Mouse (Mus musculus): ENCODE data around the gene AC124108.1.

The AC124108.1 gene

DNA sequence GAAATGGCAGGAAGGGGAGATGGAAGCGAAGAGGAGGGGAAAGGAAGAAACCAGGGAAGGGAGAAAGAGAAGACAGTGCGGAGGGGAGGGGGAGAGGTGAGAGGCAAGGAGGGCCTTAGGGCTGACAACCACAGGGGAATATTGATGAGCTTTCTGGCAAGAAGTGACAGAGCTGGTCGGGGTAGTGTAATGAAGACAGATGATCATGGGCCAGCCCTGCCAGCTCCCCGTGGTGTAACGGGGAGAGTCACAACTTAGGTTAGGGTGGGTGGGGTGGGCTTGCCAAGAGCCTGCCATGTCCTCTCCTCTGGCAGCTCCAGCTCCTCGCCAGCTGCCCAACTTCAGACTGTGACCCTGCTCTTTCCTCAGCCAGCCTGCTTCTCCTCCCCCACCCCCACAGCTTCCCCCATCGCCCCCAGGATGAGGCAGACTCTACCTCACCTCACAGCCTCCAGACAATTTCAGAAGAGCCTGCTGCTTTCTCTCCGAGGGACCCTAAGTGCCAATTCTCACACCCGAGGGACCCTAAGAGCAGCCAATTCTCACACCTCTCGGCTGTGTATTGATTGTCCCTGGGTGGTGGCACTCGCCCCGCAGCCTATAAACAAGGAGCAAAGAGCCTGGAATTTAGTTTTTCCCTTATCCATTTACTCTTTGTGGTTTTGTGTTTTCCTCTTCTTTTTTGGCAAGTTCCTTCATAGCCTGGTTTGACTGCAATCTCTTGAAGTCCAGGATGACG, 26.3 kb upstream of the AC124108.1 start:
- no peak for DNase-seq (ENCODE audit: low spot score in 2 of 2)

DNA sequence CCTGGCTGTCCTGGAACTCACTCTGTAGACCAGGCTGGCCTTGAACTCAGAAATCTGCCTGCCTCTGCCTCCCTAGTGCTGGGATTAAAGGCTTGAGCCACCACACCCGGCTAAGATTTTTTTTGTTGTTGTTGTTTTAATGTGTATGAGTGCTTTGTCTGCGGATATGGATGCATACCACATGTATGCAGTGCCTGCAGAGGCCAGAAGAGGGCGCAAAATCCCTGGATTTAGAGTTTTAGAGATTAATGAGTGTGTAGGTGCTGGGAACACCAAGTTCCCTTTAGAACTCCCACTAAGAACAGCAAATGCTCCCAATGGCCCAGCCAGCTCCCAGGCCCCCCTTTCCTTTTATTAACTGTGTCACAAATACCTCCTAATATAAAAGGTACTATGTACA, 25.4 kb upstream of the AC124108.1 start:
- DNase-seq (ENCODE audit: low spot score in 2 of 2), result no peak

DNA sequence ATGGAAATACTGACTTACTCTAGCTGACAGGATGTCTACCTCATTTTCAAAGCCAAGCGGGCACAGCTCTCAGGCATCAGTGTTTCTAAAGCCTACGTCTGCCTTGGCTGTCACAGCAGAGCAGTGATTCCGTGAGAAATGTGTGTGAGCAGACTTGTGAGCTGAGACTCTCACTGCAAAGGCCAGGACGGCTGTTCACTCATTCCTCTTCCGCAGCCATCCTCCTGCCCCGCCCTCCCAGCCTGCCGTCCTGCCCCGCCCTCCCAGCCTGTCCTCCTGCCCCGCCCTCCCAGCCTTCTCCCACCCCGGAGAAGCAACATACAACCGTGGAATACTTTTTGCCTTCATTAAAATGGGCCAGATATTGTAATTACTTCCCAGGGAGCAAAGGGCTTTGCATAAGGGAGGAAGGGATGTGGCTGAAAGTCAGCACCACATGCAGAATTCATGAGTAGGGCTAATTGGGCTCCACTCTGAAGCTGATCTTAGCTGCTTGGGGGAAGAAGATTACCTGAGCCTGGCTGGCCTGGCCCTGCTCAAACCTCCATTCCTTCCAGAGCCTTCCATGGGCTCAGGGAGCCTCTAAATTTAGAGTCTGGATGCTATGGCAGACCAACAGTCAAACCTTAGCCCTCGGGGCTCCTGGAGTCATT, 23.0 kb upstream of the AC124108.1 start:
- DNase-seq (ENCODE audit: low spot score in 2 of 2), result no peak

DNA sequence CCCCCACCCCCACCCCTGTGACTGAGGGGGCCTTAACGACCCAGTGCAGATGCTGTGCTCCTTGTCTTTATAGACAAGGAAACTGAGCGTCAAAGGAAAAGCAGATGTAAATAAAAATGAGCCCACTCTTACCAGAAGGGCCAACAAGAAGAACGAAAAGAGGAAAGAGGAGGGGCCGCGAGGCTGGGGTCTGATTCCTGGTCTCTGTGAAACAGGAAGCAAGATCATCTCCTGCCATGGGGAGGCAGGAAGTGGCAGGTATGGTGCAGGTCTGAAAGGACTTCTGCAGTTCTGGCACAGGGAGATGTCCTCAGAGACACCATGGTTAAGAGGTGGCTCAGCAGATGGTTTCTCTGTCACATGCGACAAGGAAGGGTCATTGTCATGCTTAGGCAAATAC, 20.6 kb upstream of the AC124108.1 start:
- no peak for DNase-seq (ENCODE audit: low spot score in 2 of 2)

DNA sequence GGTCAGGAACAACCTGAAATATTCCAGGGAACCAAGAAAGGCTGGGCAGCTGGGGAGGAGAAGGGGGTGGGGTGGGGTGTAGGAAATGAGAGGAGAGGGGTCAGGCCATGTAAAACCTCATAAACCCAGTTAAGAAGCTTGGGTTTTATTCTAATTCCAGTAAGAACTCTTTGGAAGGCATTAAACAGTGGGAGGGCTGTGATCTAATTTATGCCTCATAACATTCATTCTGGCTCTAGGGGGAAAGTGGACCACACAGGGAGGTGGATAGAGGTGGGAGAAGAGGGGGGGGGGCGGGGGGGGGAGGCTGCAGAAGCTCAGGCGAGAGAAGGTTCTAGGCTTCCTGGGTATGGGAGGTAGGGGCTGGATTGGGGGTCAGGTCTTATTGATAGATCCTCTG, 19.6 kb upstream of the AC124108.1 start:
- DNase-seq (ENCODE audit: low spot score in 2 of 2), result no peak

DNA sequence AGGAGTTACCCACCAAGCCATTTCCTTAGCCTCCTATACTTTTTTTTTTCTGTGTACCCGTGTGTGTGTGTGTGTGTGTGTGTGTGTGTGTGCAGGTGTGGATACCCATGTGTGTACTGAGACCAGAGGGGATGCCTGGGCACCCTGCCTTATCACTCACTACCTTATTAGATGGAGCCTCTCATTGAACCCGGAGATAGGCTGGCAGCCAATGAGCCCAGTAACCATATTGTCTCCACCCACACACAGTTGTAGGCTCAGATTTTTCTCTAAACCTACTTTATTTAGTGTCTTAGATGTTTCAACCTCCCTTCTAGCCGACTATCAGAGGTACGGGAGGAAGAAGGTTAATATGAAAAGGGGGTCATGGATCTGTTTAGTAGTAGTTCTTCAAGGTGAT, 5.0 kb upstream of the AC124108.1 start:
- no peak for DNase-seq (ENCODE audit: low spot score in 2 of 2)

DNA sequence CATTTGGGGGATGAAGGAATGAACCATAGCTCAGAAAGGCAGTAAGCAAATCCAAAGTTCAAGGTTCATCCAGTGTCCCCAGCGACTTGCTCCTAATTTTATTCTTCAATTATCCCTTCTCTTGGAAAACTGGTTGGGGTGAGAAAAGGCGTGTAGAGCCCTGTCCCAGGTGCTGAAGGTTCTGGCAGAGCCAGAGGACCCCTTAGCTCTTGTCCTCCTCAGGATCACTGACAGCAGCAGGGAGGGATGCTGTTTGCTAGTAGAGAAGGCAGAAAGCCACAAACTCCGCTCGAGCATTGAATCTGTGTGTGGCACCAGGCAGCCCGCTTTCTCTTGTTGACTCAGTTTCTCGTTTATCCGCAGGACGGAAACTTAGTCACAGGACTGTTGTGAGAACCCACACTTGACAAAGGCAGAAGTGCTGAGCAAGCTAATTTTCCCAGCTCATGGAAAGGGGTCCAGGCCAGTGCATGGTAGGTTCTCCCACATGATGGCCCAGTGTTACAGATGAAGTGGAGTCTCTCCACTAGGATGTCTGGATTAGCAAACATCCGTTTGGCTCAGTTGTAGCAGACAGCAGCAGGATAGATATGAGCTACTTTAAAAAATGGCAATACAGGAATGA, 2.7 kb upstream of the AC124108.1 start:
- DNase-seq (ENCODE audit: low spot score in 2 of 2), result no peak

DNA sequence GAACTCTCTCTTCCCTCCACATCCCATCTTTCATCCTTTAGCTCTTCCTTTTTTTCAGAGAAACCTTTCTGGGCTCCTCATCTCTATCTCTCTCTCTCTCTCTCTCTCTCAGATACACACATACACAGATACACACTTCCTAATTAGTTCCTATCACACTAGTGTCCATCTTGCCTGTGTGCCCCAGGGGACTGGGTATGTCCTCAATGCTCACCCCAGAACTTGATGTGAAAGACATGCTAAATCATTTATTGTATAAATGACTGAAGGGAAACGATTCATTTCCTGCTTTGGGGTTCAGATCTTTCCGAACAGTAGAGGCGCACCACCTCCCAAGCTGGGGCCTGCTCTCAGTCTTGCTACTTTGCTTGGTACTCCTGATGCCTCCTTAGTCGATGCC, 2.0 kb upstream of the AC124108.1 start:
- no peak for DNase-seq (ENCODE audit: low spot score in 2 of 2)

DNA sequence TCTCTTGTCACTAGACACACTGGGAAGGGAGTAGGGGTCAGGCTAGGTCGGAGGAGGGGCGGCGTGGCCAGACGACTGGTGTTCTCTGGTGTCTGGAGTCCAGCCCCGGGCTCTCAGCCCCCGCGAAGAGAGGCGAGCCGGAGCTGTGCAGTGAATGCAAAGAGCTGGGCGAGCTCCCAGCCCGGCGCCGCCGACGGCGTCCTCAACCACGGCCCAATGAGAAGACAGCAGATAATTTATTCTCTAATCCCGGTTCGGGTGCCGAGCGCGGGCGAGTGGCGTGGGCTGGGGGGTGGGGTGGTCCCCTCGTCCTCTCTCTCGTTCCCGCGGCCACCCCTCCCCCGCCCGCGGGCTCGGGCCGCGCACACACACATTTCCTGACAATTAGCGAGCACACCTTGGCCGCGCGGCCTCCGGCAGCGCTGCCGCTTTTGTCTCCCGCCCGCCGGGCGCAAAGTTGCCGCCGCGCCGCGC, 1.2 kb upstream of the AC124108.1 start:
- no peak for DNase-seq (ENCODE audit: low spot score in 2 of 2)

DNA sequence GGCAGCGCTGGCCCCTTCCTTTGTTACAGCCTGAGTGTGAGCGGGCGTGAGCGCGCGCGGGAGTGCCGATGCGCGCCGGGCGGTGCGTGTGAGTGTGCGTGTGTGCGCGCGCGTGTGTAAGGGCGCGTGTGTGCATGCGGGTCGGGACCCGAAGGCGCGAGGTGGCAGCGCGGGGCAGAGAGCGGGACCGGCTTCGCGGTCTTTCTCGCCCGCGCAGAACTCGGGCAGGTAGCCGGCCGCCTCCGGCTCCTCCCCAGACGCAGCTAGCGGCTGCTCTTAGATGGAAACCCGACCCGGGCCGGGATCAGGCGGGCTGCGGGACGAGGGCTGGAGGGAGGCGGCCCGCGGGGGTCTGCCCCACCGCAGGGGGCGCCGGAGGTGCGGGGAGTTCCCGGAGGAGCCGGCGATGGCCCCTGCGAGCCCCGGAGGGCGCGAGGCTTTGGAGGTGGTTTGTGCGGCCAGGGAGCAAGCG, 600 bp upstream of the AC124108.1 start:
- no peak for DNase-seq (ENCODE audit: low spot score in 2 of 2)

DNA sequence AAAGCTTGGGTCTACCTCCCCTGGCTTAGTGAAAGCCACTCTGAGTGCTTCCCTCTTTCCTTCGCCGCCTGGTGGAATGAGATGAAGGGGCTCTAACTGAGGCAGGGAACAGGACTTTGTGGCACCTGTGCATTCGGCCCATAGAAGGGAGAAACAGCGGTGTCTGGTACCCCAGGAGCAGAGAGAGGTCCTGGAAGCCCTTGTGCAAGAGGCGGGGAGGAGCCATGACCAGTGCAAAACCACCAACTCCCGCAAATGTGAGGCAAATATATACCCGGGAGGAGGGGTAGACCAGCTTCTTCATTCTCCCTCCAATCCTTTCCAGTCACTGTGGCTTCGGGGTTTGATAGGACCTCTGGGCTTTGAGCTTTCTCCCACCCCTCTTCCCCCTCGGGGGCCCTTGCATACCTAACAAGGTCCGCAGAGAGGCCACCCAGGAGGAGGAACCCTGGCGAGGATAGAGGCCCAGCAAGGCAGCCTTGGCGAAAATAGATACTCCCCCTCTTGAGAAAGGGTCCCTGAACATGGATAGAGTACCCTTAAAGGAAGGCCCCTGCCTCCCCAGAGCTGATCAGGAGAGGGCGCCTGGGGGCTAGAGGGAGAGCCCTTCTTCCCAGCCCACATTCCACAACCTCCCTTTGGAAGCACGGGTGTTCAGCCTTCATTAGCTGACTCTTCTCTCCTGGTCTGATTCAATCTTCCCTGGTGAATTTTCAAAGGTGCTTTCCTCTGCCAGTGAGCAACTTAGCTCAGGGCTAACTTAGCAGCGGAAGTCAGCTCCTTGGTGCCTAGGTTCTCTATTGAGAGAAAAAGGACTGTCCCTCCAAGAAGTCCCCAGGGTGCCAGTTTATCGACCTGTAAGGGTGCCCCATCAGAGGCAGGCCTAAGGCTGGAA, 776 bp downstream of the AC124108.1 start:
- DNase-seq (ENCODE audit: low spot score in 2 of 2), result no peak

DNA sequence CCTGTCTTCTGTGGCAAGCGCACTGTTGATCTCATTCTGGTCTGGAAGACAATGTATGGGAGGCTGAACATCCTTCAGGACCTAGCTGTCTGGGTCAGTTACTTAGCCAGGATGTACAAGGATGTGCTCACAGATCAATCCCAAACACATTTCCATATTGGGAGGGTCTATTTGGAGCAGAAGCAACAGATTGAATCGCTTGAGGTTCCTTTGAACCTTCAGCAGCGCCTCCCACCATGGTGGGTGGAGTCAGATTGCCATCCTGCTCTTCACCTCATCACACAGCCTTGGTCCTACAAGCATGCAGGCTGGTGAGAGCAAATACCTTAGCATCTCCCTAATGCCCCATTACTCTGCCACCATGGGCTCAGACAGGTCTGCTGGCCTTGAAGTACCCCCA, 2.5 kb downstream of the AC124108.1 start:
- DNase-seq (ENCODE audit: low spot score in 2 of 2), result no peak

DNA sequence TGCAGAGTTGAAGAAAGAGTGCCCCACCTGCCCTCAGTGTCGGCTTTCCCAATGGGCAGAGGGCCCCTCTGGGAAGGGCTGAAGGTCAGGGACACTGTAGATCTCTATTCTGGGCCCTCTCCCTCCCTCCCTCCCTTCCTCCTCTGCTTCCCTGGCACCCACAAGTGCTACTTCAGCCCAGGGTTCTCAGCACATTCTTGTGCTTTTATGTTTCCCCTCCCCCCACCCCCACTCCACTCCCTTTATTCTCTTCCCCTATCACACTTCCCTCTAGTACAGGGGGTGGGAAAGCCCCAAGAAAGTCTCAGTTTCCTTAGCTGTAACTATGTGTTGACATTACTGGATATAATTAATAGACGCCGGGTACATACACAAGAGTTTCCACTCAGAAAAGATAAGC, 3.4 kb downstream of the AC124108.1 start:
- DNase-seq (ENCODE audit: low spot score in 2 of 2), result no peak

DNA sequence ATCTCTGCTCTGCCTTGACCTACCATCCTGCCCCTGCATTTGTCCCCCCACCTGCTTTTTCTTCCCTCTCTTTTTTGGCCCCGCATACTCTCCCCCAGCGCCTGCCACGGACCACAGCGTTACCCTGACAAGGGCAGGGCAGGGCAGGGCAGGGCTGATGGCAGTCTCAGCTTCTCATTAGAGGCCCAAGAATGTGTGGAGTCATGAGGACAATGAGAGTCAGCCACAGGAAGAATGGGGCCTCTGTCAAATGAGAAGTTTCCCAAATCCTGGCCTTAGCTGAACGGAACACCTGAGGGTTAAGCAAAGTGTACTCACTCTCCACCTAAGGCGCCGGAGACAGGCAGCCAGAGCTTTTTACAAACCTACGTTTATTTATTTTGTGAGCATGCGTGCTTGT, 3.8 kb downstream of the AC124108.1 start:
- no peak for DNase-seq (ENCODE audit: low spot score in 2 of 2)

DNA sequence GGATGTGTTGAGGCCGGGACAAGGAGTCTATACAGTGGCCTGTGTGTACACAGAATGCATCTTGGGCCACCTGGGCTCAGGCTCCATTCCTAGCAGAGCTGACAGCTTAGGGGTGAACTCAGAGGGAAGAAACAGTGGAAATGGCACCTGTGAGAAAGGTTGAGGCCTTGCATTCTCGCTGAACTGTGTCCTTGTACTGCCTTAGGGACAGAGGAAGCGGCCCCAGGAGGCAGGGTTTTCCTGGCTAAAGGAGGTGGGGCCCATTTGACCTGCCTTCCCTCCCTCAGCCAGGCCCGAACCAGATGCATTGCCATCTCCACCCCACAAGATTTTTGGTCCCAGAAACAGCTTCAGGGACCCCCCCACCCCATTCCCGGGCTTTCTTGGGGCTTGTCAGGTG, 4.4 kb downstream of the AC124108.1 start:
- no peak for DNase-seq (ENCODE audit: low spot score in 2 of 2)

DNA sequence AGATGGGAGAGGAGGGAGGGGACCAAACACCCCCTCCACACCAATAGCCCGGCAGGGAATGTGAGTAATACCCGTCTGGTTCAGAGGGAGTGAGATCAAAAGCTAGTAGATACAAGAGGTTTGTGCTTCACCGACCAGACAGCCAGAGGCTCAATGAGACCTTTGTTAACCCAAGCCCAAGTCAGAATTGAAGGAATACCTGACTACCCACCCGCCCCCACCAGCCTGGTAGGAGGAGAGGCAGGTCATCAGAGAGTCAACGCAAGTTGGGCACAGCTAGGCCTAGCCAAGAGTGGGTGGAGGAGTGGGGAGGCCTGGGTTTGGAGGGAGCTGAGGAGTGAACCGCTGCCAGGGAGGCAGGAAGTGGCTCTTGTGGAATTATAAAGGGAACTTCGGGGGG, 5.1 kb downstream of the AC124108.1 start:
- no peak for DNase-seq (ENCODE audit: low spot score in 2 of 2)

DNA sequence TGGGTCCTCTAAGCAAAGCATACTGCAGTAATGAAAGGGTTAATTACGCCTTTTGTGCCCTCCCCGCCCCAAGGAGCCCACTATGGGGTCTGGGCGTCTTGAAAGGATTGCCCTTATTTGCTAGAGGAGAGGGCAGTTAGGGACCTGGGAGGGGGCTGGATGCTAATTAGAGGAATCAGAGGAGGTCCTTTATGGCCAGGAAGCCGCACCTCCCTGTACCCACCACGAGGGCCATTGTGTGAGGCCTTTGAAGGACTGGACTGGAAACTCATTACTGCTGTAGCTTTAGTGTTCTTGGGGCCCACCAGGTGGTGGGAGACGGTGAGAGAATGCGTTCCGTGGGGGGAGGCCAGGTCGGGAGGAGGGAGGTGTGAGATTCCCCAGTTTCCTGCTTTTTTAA, 6.4 kb downstream of the AC124108.1 start:
- DNase-seq (ENCODE audit: low spot score in 2 of 2), result no peak

DNA sequence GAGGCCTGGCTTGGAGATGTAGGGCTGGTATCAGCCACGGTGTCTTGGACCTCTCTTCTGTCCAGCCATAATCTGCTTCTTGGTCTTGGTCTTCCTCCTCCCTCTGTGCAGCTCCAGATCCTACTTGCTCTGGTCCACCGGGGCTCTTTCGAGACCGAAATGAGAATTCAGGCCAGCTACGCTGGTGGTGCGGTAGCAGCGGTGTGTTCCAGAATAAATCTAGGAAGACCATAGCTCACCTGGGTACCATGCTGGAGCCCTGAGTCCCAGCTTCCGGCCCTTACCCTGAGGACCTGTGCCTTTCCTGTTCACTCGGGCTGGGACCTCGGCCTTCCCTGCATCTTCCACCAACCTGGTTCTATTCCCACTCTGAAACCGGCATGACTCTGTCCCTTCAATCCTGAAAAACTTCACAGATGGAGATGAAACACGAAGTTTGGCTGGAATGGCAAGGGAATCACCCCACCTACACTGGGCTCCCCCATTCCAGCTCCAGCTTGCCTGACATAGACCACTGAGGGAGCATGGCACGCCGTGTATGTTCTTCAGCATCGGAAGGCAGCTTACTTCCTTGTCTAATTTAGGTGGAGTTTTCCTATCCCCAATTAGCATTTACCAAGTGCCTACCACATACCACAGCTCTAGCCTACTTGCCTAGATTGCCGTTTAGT, 7.3 kb downstream of the AC124108.1 start:
- no peak for DNase-seq (ENCODE audit: low spot score in 2 of 2)

DNA sequence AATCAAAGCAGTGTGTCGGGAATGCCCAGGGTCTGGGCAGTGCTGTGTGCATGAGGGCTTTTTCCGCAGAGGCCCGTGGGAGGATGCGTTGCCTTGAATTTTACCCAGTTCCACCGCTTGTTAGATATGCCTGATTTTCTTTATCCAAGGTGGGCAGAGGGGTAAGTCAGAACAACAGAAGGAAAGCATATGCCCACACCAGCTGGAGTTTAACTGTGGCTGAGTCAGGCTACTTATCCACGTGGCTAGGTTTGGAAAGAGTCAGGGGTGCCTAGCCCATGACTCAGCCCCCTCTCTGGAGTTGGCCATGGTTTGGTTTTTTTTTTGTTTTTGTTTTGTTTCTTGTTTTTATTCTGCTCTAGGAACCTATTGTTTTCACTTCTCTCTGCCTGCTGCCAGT, 8.0 kb downstream of the AC124108.1 start:
- DNase-seq (ENCODE audit: low spot score in 2 of 2), result no peak

DNA sequence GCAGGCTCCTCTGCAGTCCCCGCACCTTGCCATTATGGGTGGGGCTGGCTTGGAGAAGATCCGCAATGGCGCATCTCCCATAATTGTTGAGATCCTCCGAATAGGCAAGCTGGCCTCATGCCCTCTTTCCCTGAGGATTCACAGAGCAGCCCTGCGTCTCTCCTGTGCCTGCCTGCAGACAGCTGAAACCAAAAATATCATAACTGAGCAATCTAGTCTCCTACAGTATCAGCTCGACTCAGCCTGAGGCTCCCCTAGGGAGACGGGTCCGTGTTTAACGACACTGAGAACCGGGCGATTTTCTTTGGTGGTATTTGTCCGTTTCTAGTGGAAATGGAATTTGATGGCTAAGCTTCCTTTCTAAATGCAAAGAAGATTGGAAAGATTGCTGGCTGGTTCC, 8.7 kb downstream of the AC124108.1 start:
- no peak for DNase-seq (ENCODE audit: low spot score in 2 of 2)

All from spleen, postnatal 36 days (tissue).